Mouse (Mus musculus): ENCODE results near the gene Pgm1.
A peak's percentile ranks its signal among the peaks of the same experiment; 100 is the strongest.

Pgm1 gene

GRCm38 (mm10) chr4:100012361-100013035 lies 83.3 kb downstream of the Pgm1 start:
- DNase-seq: no peak

DNA sequence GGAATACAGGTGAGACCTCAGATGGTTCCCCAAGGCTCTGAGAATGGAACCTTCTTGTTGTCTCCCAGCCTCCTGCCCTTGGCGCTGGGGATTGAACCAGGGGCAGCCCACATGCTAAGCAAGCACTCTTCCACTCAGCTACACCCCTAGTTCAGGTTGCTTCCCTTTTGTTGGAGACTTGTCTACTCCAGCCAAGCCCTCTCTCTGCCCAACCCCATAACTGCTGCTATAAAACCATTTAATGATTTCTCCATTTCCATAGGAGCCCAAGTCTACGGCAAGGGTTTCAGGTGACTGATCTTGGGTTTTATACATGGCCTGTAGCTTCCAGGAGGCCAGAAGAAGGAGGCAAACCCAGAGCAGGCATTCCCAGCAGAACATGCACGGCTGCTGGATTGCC lies 98.6 kb downstream of the Pgm1 start:
- no peak for DNase-seq

- peak; percentile 68 to 86 for DNase-seq
These were observed 99.4 kb downstream of the Pgm1 start for GRCm38 (mm10) chr4:100028641-100029040.

- no peak for DNase-seq
These were observed 102.1 kb downstream of the Pgm1 start for GRCm38 (mm10) chr4:100031270-100031669.

DNA sequence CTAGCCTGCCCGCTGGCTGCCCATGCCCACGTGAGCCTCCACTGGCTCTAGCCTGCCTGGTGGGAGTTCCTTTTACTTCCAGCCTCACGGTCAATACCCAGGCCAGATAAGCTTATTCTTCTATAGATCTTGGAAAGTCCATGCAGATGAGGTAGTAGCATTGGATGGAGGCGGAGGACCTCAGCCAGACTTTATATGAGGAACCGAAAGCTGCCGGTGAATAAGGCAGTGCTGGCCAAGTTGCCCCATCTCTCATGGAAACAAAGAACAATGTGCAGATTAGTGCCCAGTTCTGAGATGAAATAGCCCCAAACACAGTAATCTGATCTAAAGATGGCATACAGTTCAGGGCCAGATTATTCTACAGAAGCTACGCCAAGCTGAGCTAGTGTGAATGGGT lies 103.4 kb downstream of the Pgm1 start:
- DNase-seq: no peak

- DNase-seq: no peak
These were observed 104.7 kb downstream of the Pgm1 start for GRCm38 (mm10) chr4:100033944-100034343.

DNA sequence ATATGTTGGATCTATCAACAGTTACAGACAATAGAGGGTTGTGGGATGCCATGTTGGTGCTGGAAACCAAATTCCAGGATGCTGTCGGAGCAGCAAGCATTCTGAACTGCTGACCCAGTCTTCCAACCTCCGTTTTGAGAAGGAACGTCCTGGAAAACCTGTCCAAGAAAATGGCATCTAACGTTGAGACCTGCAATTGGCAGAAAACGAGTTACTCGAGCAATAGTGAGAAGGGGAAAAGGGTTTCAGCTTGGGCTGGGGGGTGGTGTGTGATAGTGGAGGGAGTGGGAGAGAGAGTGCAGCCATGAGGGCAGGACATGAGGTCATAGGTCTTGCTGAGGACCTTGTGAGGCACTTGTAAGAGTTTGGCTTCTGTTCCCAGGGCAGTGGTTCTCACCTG lies 105.8 kb downstream of the Pgm1 start:
- DNase-seq: no peak

GRCm38 (mm10) chr4:100035919-100036554 lies 106.8 kb downstream of the Pgm1 start:
- no peak for DNase-seq

Measured in cerebellum, postnatal 25 days (tissue).